Mouse (Mus musculus) thymus, adult 2 months (tissue): ENCODE measurements around the gene Idnk.

Source experiments
- CTCF ChIP-seq: fragments of 200-500 bp; IDR thresholded peaks from 2 replicates; pipeline ENCODE4 v1.5.1; 2012; ENCODE audit warnings: mild to moderate bottlenecking, control low read depth, low read length, moderate library complexity, borderline replicate concordance; ENCODE audit not compliant: control insufficient read depth, poor library complexity, insufficient read depth; ENCODE audit errors: extremely low read depth
- POLR2A ChIP-seq: fragments of 200-500 bp; IDR thresholded peaks from 2 replicates; pipeline ENCODE4 v1.6.1; 2012; ENCODE audit warnings: mild to moderate bottlenecking, low read length, control low read depth, moderate library complexity; ENCODE audit not compliant: control insufficient read depth, poor library complexity, insufficient read depth; ENCODE audit errors: extremely low read depth

GRCm38 (mm10) chr13:58176105-58176504 is 18.7 kb downstream of the Idnk start:
- TF ChIP-seq CTCF (no peak), POLR2A (no peak)
